ENCODE assay signal across 9 mouse cellular contexts in the genomic region with DNA sequence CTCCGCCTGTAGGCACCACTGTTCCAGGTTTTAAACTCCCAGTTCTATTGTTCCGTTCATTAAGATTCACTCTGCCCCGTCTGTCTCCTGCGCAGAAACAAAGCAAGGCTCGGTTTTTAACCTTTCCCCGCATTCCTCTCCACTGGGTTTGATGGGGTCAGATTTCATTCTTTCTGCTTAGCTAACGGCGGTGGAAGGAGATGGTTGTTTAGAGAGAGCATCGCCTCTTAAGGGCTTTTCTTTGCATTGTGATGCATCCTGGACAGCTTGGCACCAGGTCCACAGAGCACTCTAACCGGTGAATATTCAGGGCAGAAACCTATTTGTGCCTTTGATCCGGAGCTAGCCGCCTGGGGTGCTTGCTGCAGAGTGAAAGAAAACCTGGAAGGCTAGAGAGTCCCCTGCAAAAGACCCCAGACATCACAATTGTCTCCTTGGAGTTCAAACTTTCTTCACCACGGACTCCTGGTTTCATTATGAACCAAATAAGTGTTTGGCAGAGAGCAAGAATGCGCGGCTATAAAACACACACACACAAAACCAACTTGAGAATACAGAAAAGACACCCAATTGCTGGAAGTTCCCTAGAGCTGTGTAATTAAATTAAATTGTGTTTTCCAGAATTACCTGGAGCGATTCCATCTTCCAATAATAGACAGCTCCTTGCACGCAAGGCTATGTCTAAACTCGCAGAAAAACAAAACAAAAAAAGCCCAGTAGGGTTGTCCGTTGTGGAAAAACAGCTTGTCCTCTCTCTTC. TPM values are rescaled to one million over a fixed set of nuclear protein-coding genes. Genes with fewer than 3 reads are reported as not detected.
A peak's percentile ranks its signal among the peaks of the same experiment; 100 is the strongest.
DNase-seq lines count a peak whose midpoint lies in the region; ATAC-seq and TF ChIP-seq lines count a peak whose summit lies in the region.
"Had no signal": no experiment of that assay in that cellular context is flagged by ENCODE, and none has a peak within 500 bp of the region (broad histone marks: within the 10 kb centered on the region; RNA-seq: fewer than 3 reads in every experiment).

No protein-coding gene starts in this region.

- DNase-seq in layer of hippocampus, adult 2 months (ENCODE audit: low spot score in 2 of 2): no peak
- DNase-seq in layer of hippocampus, adult 11-12 months (ENCODE audit: low spot score): no peak
- peak; percentile 59 for DNase-seq in forebrain, embryonic 10.5 days (ENCODE audit: extremely low spot score, low spot score)
- DNase-seq in T-cell, adult 2 months (ENCODE audit: low spot score): no peak
- no peak for DNase-seq in layer of hippocampus, postnatal 36 days
- no peak for DNase-seq in lung, postnatal 14 days

- no peak for TF ChIP-seq CTCF in layer of hippocampus, adult 2 months (conservative IDR thresholded peaks at IDR 0.05)

- H3K4me1 ChIP-seq in forebrain, embryonic 10.5 days: peaks cover 43% of the 10 kb centered on the region
- H3K4me1 ChIP-seq in limb, embryonic 12.5 days (replicated peaks): peaks cover 23% of the 10 kb centered on the region
- 0 out of 2 replicates have a peak, but pooled peaks cover 5% of the 10 kb centered on the region for H3K4me1 ChIP-seq in stomach, embryonic 15.5 days

- H3K27me3 ChIP-seq in forebrain, embryonic 10.5 days (ENCODE audit: poor library complexity, severe bottlenecking): no peaks in the 10 kb centered on the region; the same call in 1 of the 2 replicates
- H3K27me3 ChIP-seq in limb, embryonic 12.5 days: peaks cover 9% of the 10 kb centered on the region; the same call in 1 of the 2 replicates
- H3K27me3 ChIP-seq in stomach, embryonic 15.5 days (replicated peaks): no peaks in the 10 kb centered on the region
- H3K27me3 ChIP-seq: Patski had no signal

- H3K4me2 ChIP-seq in limb, embryonic 12.5 days: peak overlapping the region; percentile 50
- H3K4me2 ChIP-seq in stomach, embryonic 15.5 days: peak overlapping the region; percentile 34

- WGBS in forebrain, embryonic 10.5 days: 2% methylated on average over 19 of the region's 19 CpGs
- WGBS in limb, embryonic 12.5 days: 11% methylated on average over 19 of the region's 19 CpGs
- 16% methylated on average over 19 of the region's 19 CpGs for whole genome bisulfite sequencing in stomach, embryonic 15.5 days

- peak overlapping the region; percentile 64 for H3K27ac ChIP-seq in layer of hippocampus, adult 2 months
- H3K27ac ChIP-seq in forebrain, embryonic 10.5 days: peak overlapping the region; percentile 82
- H3K27ac ChIP-seq in limb, embryonic 12.5 days: no peak overlapping the region
- H3K27ac ChIP-seq in stomach, embryonic 15.5 days: no peak overlapping the region

- no peaks in the 10 kb centered on the region for H3K36me3 ChIP-seq in forebrain, embryonic 10.5 days (replicated peaks)
- no peaks in the 10 kb centered on the region for H3K36me3 ChIP-seq in limb, embryonic 12.5 days
- no peaks in the 10 kb centered on the region for H3K36me3 ChIP-seq in stomach, embryonic 15.5 days

- no peaks in the 10 kb centered on the region for H3K9me3 ChIP-seq in forebrain, embryonic 10.5 days
- no peaks in the 10 kb centered on the region for H3K9me3 ChIP-seq in limb, embryonic 12.5 days
- no peaks in the 10 kb centered on the region for H3K9me3 ChIP-seq in stomach, embryonic 15.5 days

- no peak for ATAC-seq in limb, embryonic 12.5 days (ENCODE audit: insufficient number of reproducible peaks, insufficient read depth, low FRiP score, low TSS enrichment, low read depth)
- ATAC-seq in stomach, embryonic 15.5 days (ENCODE audit: insufficient read depth, low FRiP score, low read depth): no peak
- ATAC-seq: Patski had no signal

- H3K9ac ChIP-seq in limb, embryonic 12.5 days (replicated peaks): peak overlapping the region; percentile 42; the same call in 1 of the 2 replicates
- H3K9ac ChIP-seq in stomach, embryonic 15.5 days: no peak overlapping the region

- peak overlapping the region; percentile 26 for H3K4me3 ChIP-seq in layer of hippocampus, adult 2 months
- H3K4me3 ChIP-seq in forebrain, embryonic 10.5 days: peak overlapping the region; percentile 37
- peak overlapping the region; percentile 13 for H3K4me3 ChIP-seq in limb, embryonic 12.5 days (replicated peaks)
- no peak overlapping the region for H3K4me3 ChIP-seq in stomach, embryonic 15.5 days (replicated peaks)

RNA-seq across cellular contexts. Expression of a gene that starts 40.7 kb away (rescaled TPM):
- total RNA-seq in layer of hippocampus, adult 2 months (2021): 10 to 100 TPM; 12.5 to 14.7 TPM
- polyA plus RNA-seq in forebrain, embryonic 10.5 days (2016; fragmentation: Nextera tagmentation; extraction: Ambion mirVana): 4.6 and 6.1 TPM in 2 replicates
- 3.1 and 4.9 TPM in 2 replicates for polyA plus RNA-seq in limb, embryonic 12.5 days (2016; fragmentation: Nextera tagmentation; extraction: Ambion mirVana)
- polyA plus RNA-seq in stomach, embryonic 15.5 days (2015; fragmentation: Nextera tagmentation; extraction: Ambion mirVana): 2.9 and 3.4 TPM in 2 replicates
- 10 to 100 TPM; 14.6 to 15.6 TPM for total RNA-seq in layer of hippocampus, postnatal 36 days (2021)
- polyA plus RNA-seq: Patski had no signal

Comparison
In these comparisons a context has a peak if more than half of its experiments do, and no peak if none do; other contexts are left out.
1. H3K27ac ChIP-seq: peak in layer of hippocampus, adult 2 months (single experiment) and forebrain, embryonic 10.5 days (single experiment); none in limb, embryonic 12.5 days (single experiment) and stomach, embryonic 15.5 days (single experiment).